Mouse (Mus musculus) CH12.LX (cell line): Measurements from ENCODE around the gene Epha3. TPM values are rescaled to one million over a fixed set of nuclear protein-coding genes. Genes with fewer than 3 reads are reported as not detected.

Source experiments
- DNase-seq: peaks from one replicate; pipeline ENCODE4 v3.0.0-alpha.2; 2013; ENCODE audit errors: extremely low read depth
- H3K27ac ChIP-seq: 2 replicates; pipeline ENCODE4 v1.5.1; 2012; ENCODE audit warnings: low read depth, mild to moderate bottlenecking, control low read depth, moderate library complexity; ENCODE audit not compliant: insufficient read depth
- H3K27me3 ChIP-seq: replicated peaks from 2 replicates; pipeline ENCODE3; 2012; ENCODE audit warnings: inconsistent platforms
- H3K36me3 ChIP-seq, 2 experiments: replicated peaks in 1 of 2; 2 replicates each; pipeline versions ENCODE3 to v1.6.1; 2012; ENCODE audit warnings: inconsistent platforms in 1 of 2, low read length in 1 of 2, mild to moderate bottlenecking in 1 of 2, mixed read lengths in 1 of 2, moderate library complexity in 1 of 2; ENCODE audit not compliant: control insufficient read depth in 1 of 2, insufficient read depth in 1 of 2
- H3K4me1 ChIP-seq, 2 experiments: 2 replicates each; pipeline ENCODE4 v1.6.1; 2012; ENCODE audit warnings: inconsistent platforms in 1 of 2, moderate library complexity in 1 of 2; ENCODE audit not compliant: insufficient read depth in 2 of 2, control insufficient read depth in 1 of 2
- H3K4me2 ChIP-seq: 2 replicates; pipeline ENCODE4 v1.6.1; 2012; ENCODE audit warnings: low read depth, mild to moderate bottlenecking, control low read depth; ENCODE audit not compliant: poor library complexity, insufficient read depth, severe bottlenecking
- H3K4me3 ChIP-seq, 3 experiments: fragments of 150-350 bp in 1 of 3; sonication (generic) in 1 of 3; replicated peaks in 1 of 3; 2 replicates each; pipeline versions ENCODE3 to v1.5.1; 2011 to 2012; ENCODE audit warnings: low read depth in 2 of 3, low read length in 2 of 3, mild to moderate bottlenecking in 2 of 3, moderate library complexity in 2 of 3, control low read depth in 1 of 3, improper control_type of control experiment in 1 of 3, inconsistent platforms in 1 of 3, mixed read lengths in 1 of 3; ENCODE audit not compliant: poor library complexity in 1 of 3
- H3K79me2 ChIP-seq: replicated peaks from 2 replicates; pipeline ENCODE4 v1.6.1; 2012; ENCODE audit warnings: mild to moderate bottlenecking, moderate library complexity; ENCODE audit not compliant: control insufficient read depth, poor library complexity, insufficient read depth, severe bottlenecking; ENCODE audit errors: extremely low read depth
- H3K9ac ChIP-seq: 2 replicates; pipeline ENCODE4 v1.6.1; 2012; ENCODE audit warnings: low read depth, mild to moderate bottlenecking, control low read depth, moderate library complexity; ENCODE audit not compliant: insufficient read depth
- H3K9me3 ChIP-seq: replicated peaks from 2 replicates; pipeline ENCODE3; 2012; ENCODE audit warnings: low read length, inconsistent platforms, mixed read lengths
- CHD2 ChIP-seq: IDR thresholded peaks from 2 replicates; pipeline ENCODE4 v1.6.1; 2011; ENCODE audit warnings: low read length, improper control_type of control experiment
- ELF1 ChIP-seq: IDR thresholded peaks from 2 replicates; pipeline ENCODE4 v1.6.1; 2014; ENCODE audit warnings: low read depth, mild to moderate bottlenecking, inconsistent platforms, low read length, improper control_type of control experiment
- EP300 ChIP-seq: IDR thresholded peaks from 2 replicates; pipeline ENCODE4 v1.6.1; 2011; ENCODE audit warnings: low read length, improper control_type of control experiment
- IRF4 ChIP-seq: IDR thresholded peaks from 2 replicates; pipeline ENCODE4 v1.6.1; 2014; ENCODE audit warnings: low read depth, mild to moderate bottlenecking, inconsistent platforms, low read length, improper control_type of control experiment
- JUN ChIP-seq: IDR thresholded peaks from 2 replicates; pipeline ENCODE4 v1.6.1; 2011; ENCODE audit warnings: low read depth, mild to moderate bottlenecking, low read length, improper control_type of control experiment, moderate library complexity; ENCODE audit not compliant: insufficient read depth
- KAT2A ChIP-seq: IDR thresholded peaks from 2 replicates; pipeline ENCODE4 v1.6.1; 2012; ENCODE audit warnings: low read length, improper control_type of control experiment, inconsistent platforms; ENCODE audit not compliant: insufficient replicate concordance
- POLR2AphosphoS2 ChIP-seq: IDR thresholded peaks from 2 replicates; pipeline ENCODE4 v1.6.1; 2011; ENCODE audit warnings: low read depth, low read length, improper control_type of control experiment
- RCOR1 ChIP-seq: conservative IDR thresholded peaks from 2 replicates; pipeline ENCODE4 v1.6.1; 2012; ENCODE audit warnings: low read depth, mild to moderate bottlenecking, inconsistent platforms, low read length, improper control_type of control experiment
- TBP ChIP-seq: conservative IDR thresholded peaks from 2 replicates; pipeline ENCODE4 v1.6.1; 2011; ENCODE audit warnings: low read depth, low read length, improper control_type of control experiment
- TCF12 ChIP-seq: IDR thresholded peaks from 2 replicates; pipeline ENCODE4 v1.6.1; 2014; ENCODE audit warnings: low read depth, mild to moderate bottlenecking, inconsistent platforms, low read length, improper control_type of control experiment
- dilution Hi-C: fragments of 300-500 bp; cut with MboI; formaldehyde crosslinking; loops from 2 replicates; pipeline ENCODE4 v1.14.3; 2020; ENCODE audit warnings: low sequenced_read_pairs; ENCODE audit not compliant: extremely low pct_unique_long_range_greater_than_20kb, extremely low pct_ligation_motif_present
- in situ Hi-C: fragments of 300-500 bp; cut with MboI; formaldehyde crosslinking; loops from 3 replicates; pipeline ENCODE4 v1.14.3; 2019; ENCODE audit warnings: low sequenced_read_pairs, low pct_ligation_motif_present, low pct_unique_long_range_greater_than_20kb, mixed read lengths
- polyA plus RNA-seq: library from polyadenylated mRNA; unstranded; fragments of >175 nt; gene quantifications from 2 replicates; pipeline ENCODE4 v1.2.1, GENCODE M21; 2012; ENCODE audit warnings: low read depth; ENCODE audit not compliant: insufficient read length
- total RNA-seq, 2 experiments: library from RNA; depleted of rRNA; stranded (reverse); fragments of 300-350 nt in 1 of 2; fragments of >200 nt in 1 of 2; gene quantifications; 2 replicates each; pipeline ENCODE4 v1.2.3; 2012 to 2014

Epha3 gene
- total and polyA plus RNA-seq, 3 experiments, result not detected

DNA sequence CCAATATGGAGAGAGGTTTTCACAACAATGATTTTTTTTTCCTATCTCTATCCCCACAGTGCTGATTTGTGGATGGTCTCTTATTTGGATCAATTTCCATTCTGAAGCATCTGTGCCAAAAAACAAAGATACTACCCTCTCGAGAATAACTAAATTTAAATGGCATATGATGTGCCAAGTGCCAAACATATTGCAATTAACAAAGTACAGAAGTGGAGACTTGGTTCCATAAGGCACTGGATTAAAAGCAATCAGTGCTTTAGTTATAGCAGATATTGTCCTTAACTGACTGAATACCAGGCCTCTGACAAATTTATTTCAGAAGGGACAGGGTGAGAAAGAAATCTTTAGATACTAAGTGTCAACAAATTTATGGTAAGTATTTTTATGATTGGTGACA is 81.9 kb downstream of the Epha3 start:
- TF ChIP-seq ELF1, result no peak
- TF ChIP-seq JUN, result no peak
- TF ChIP-seq, all 38 proteins: peak for 0
- no peak overlapping the region for H3K4me3 ChIP-seq
- no peak for DNase-seq
- H3K4me2 ChIP-seq, result no peak overlapping the region
- H3K9me3 ChIP-seq, result peaks cover 48% of the 10 kb centered on the region
- H3K27ac ChIP-seq, result no peak overlapping the region
- no peaks in the 10 kb centered on the region for H3K79me2 ChIP-seq
- dilution Hi-C loops, result no loop called here
- in situ Hi-C loops, result no loop called here
- no peak overlapping the region for H3K9ac ChIP-seq
- no peaks in the 10 kb centered on the region for H3K4me1 ChIP-seq
- no peaks in the 10 kb centered on the region for H3K36me3 ChIP-seq
- no peaks in the 10 kb centered on the region for H3K27me3 ChIP-seq

GRCm38 (mm10) chr16:63780151-63780550 is 83.8 kb downstream of the Epha3 start:
- Histone ChIP-seq H3K27me3 (no peaks in the 10 kb centered on the region), H3K4me2 (no peak overlapping the region), H3K27ac (no peak overlapping the region), H3K9me3 (peaks cover 49% of the 10 kb centered on the region), H3K4me3 (no peak overlapping the region), H3K36me3 (no peaks in the 10 kb centered on the region), H3K9ac (no peak overlapping the region), H3K4me1 (no peaks in the 10 kb centered on the region), H3K79me2 (no peaks in the 10 kb centered on the region)
- dilution Hi-C loops, result no loop called here
- DNase-seq, result no peak
- in situ Hi-C loops, result no loop called here
- TF ChIP-seq POLR2AphosphoS2 (no peak), RCOR1 (no peak)

GRCm38 (mm10) chr16:63777811-63778210 is 86.2 kb downstream of the Epha3 start:
- H3K79me2 ChIP-seq, result no peaks in the 10 kb centered on the region
- no peak overlapping the region for H3K4me2 ChIP-seq
- no peaks in the 10 kb centered on the region for H3K27me3 ChIP-seq
- dilution Hi-C loops (no loop called here), in situ Hi-C loops (no loop called here)
- no peaks in the 10 kb centered on the region for H3K36me3 ChIP-seq
- no peak for TF ChIP-seq IRF4
- no peak for TF ChIP-seq EP300
- peaks cover 51% of the 10 kb centered on the region for H3K9me3 ChIP-seq
- H3K27ac ChIP-seq, result no peak overlapping the region
- H3K9ac ChIP-seq, result no peak overlapping the region
- H3K4me3 ChIP-seq, result no peak overlapping the region
- no peak for DNase-seq
- H3K4me1 ChIP-seq, result no peaks in the 10 kb centered on the region

DNA sequence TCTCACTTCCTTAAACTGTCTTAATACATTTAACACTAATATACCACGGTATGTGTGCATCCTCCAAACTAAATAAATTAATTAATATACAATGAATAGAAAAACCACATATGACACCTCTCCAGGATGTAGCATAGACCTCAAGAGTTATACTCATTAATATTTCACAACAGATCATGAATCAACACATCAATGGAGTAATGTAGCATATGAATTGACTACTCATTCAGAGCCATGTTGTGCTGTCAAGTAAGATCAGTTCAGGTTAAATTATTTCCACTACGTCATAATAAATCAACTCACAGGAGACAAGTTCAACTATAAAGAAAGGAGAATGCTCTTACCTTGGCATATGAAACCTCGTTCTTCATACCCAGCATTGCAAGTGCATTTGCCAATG is 91.4 kb downstream of the Epha3 start:
- DNase-seq, result no peak
- TF ChIP-seq CHD2 (no peak), TCF12 (no peak), KAT2A (no peak), TBP (no peak)
- TF ChIP-seq, all 38 proteins: peak for 0
- H3K4me1 ChIP-seq, result no peaks in the 10 kb centered on the region
- H3K27me3 ChIP-seq, result no peaks in the 10 kb centered on the region
- dilution Hi-C loops (no loop called here), in situ Hi-C loops (no loop called here)
- no peaks in the 10 kb centered on the region for H3K36me3 ChIP-seq
- H3K9me3 ChIP-seq, result peaks cover 36% of the 10 kb centered on the region
- no peaks in the 10 kb centered on the region for H3K79me2 ChIP-seq
- no peak overlapping the region for H3K4me2 ChIP-seq
- no peak overlapping the region for H3K9ac ChIP-seq
- no peak overlapping the region for H3K27ac ChIP-seq
- no peak overlapping the region for H3K4me3 ChIP-seq
